Mouse (Mus musculus) MEL (cell line): ENCODE measurements around the gene Gpcpd1. TPM values are rescaled to one million over a fixed set of nuclear protein-coding genes. Genes with fewer than 3 reads are reported as not detected.

ENCODE experiments used
- DNase-seq: peaks from one replicate; pipeline ENCODE4 v3.0.0; 2011; ENCODE audit warnings: low read depth, low spot score
- H3K27ac ChIP-seq: 2 replicates; pipeline ENCODE4 v1.5.1; 2012; ENCODE audit warnings: low read depth, mild to moderate bottlenecking, control low read depth, low read length, moderate library complexity; ENCODE audit not compliant: control insufficient read depth
- H3K27me3 ChIP-seq, 2 experiments: fragments of 150-350 bp in 1 of 2; sonication (generic) in 1 of 2; 2 replicates each; pipeline ENCODE4 v1.6.1; 2012; ENCODE audit warnings: low read length in 2 of 2, mild to moderate bottlenecking in 2 of 2, improper control_type of control experiment in 1 of 2, moderate library complexity in 1 of 2; ENCODE audit not compliant: insufficient read depth in 2 of 2, control insufficient read depth in 1 of 2
- H3K36me3 ChIP-seq, 2 experiments: 2 replicates each; pipeline ENCODE4 v1.6.1; 2012 to 2014; ENCODE audit warnings: low read length in 2 of 2, improper control_type of control experiment in 1 of 2, inconsistent platforms in 1 of 2, mild to moderate bottlenecking in 1 of 2; ENCODE audit not compliant: insufficient read depth in 2 of 2, control insufficient read depth in 1 of 2
- H3K4me1 ChIP-seq, 2 experiments: fragments of 150-350 bp in 1 of 2; sonication (generic) in 1 of 2; 2 replicates each; pipeline ENCODE4 v1.6.1; 2012; ENCODE audit warnings: low read length in 2 of 2, improper control_type of control experiment in 1 of 2, mild to moderate bottlenecking in 1 of 2; ENCODE audit not compliant: insufficient read depth in 2 of 2, control insufficient read depth in 1 of 2
- H3K4me3 ChIP-seq, 2 experiments: fragments of 150-350 bp in 1 of 2; sonication (generic) in 1 of 2; 2 replicates each; pipeline ENCODE4 v1.5.1; 2012; ENCODE audit warnings: low read depth in 2 of 2, low read length in 2 of 2, mild to moderate bottlenecking in 2 of 2, moderate library complexity in 2 of 2, control low read depth in 1 of 2, improper control_type of control experiment in 1 of 2; ENCODE audit not compliant: control insufficient read depth in 1 of 2, insufficient read depth in 1 of 2
- H3K79me2 ChIP-seq: 2 replicates; pipeline ENCODE4 v1.6.1; 2012; ENCODE audit warnings: mild to moderate bottlenecking, low read length, moderate library complexity; ENCODE audit not compliant: control insufficient read depth, poor library complexity, insufficient read depth
- H3K9ac ChIP-seq: 2 replicates; pipeline ENCODE4 v1.6.1; 2012; ENCODE audit warnings: low read depth, mild to moderate bottlenecking, control low read depth, low read length, moderate library complexity; ENCODE audit not compliant: control insufficient read depth, poor library complexity, severe bottlenecking
- H3K9me3 ChIP-seq: fragments of 150-350 bp; sonication (generic); replicated peaks from 2 replicates; pipeline ENCODE4 v1.6.1; 2012; ENCODE audit warnings: mild to moderate bottlenecking, low read length, improper control_type of control experiment, moderate library complexity; ENCODE audit not compliant: insufficient read depth
- BHLHE40 ChIP-seq: IDR thresholded peaks from 2 replicates; pipeline ENCODE4 v1.6.1; 2012; ENCODE audit warnings: low read depth, mild to moderate bottlenecking, inconsistent platforms, low read length, improper control_type of control experiment, borderline replicate concordance
- CHD1 ChIP-seq: IDR thresholded peaks from 2 replicates; pipeline ENCODE4 v1.6.1; 2012; ENCODE audit warnings: low read depth, mild to moderate bottlenecking, inconsistent platforms, low read length, improper control_type of control experiment
- CHD2 ChIP-seq: IDR thresholded peaks from 2 replicates; pipeline ENCODE4 v1.6.1; 2011; ENCODE audit warnings: low read length, improper control_type of control experiment
- CTCF ChIP-seq, 3 experiments: IDR thresholded peaks in 2 of 3; conservative IDR thresholded peaks in 1 of 3; 2 replicates each; pipeline ENCODE4 v1.5.1; 2011 to 2012; ENCODE audit warnings: low read length in 3 of 3, low read depth in 2 of 3, mild to moderate bottlenecking in 2 of 3, improper control_type of control experiment in 1 of 3, inconsistent platforms in 1 of 3, mixed read lengths in 1 of 3, moderate library complexity in 1 of 3; ENCODE audit not compliant: control insufficient read depth in 1 of 3, insufficient read depth in 1 of 3, poor library complexity in 1 of 3, severe bottlenecking in 1 of 3
- E2F4 ChIP-seq: IDR thresholded peaks from 2 replicates; pipeline ENCODE4 v1.6.1; 2011; ENCODE audit warnings: low read depth, low read length, improper control_type of control experiment, borderline replicate concordance
- ELF1 ChIP-seq: IDR thresholded peaks from 2 replicates; pipeline ENCODE4 v1.6.1; 2014; ENCODE audit warnings: low read depth, mild to moderate bottlenecking, inconsistent platforms, low read length, improper control_type of control experiment, moderate library complexity
- EP300 ChIP-seq, 2 experiments: IDR thresholded peaks; 2 replicates each; pipeline ENCODE4 v1.6.1; 2011; ENCODE audit warnings: improper control_type of control experiment in 2 of 2, low read length in 2 of 2, low read depth in 1 of 2, mild to moderate bottlenecking in 1 of 2
- ETS1 ChIP-seq: IDR thresholded peaks from 2 replicates; pipeline ENCODE4 v1.6.1; 2012; ENCODE audit warnings: low read depth, mild to moderate bottlenecking, inconsistent platforms, low read length, improper control_type of control experiment, moderate library complexity
- GABPA ChIP-seq: IDR thresholded peaks from 2 replicates; pipeline ENCODE4 v1.6.1; 2012; ENCODE audit warnings: low read depth, mild to moderate bottlenecking, inconsistent platforms, low read length, improper control_type of control experiment, moderate library complexity
- GATA1 ChIP-seq: IDR thresholded peaks from 2 replicates; pipeline ENCODE4 v1.6.1; 2011; ENCODE audit warnings: low read depth, low read length, improper control_type of control experiment
- HCFC1 ChIP-seq: IDR thresholded peaks from 2 replicates; pipeline ENCODE4 v1.6.1; 2012; ENCODE audit warnings: low read depth, mild to moderate bottlenecking, inconsistent platforms, low read length, improper control_type of control experiment, moderate library complexity
- JUND ChIP-seq: IDR thresholded peaks from 2 replicates; pipeline ENCODE4 v1.6.1; 2011; ENCODE audit warnings: low read depth, mild to moderate bottlenecking, improper control_type of control experiment, low read length
- KAT2A ChIP-seq: conservative IDR thresholded peaks from 2 replicates; pipeline ENCODE4 v1.6.1; 2012; ENCODE audit warnings: low read depth, low read length, improper control_type of control experiment, inconsistent platforms
- MAFK ChIP-seq: IDR thresholded peaks from 2 replicates; pipeline ENCODE4 v1.6.1; 2011; ENCODE audit warnings: low read depth, mild to moderate bottlenecking, low read length, improper control_type of control experiment, borderline replicate concordance
- MAX ChIP-seq: IDR thresholded peaks from 2 replicates; pipeline ENCODE4 v1.6.1; 2011; ENCODE audit warnings: low read length, improper control_type of control experiment
- MAZ ChIP-seq: IDR thresholded peaks from 2 replicates; pipeline ENCODE4 v1.6.1; 2012; ENCODE audit warnings: low read depth, mild to moderate bottlenecking, inconsistent platforms, low read length, improper control_type of control experiment
- MEF2A ChIP-seq: IDR thresholded peaks from 2 replicates; pipeline ENCODE4 v1.6.1; 2014; ENCODE audit warnings: low read depth, mild to moderate bottlenecking, inconsistent platforms, low read length, improper control_type of control experiment; ENCODE audit not compliant: poor library complexity, insufficient replicate concordance, severe bottlenecking; ENCODE audit errors: extremely low read depth
- MXI1 ChIP-seq: IDR thresholded peaks from 2 replicates; pipeline ENCODE4 v1.6.1; 2011; ENCODE audit warnings: mild to moderate bottlenecking, low read depth, low read length, improper control_type of control experiment
- MYB ChIP-seq: IDR thresholded peaks from 2 replicates; pipeline ENCODE4 v1.6.1; 2011; ENCODE audit warnings: mild to moderate bottlenecking, low read depth, low read length, improper control_type of control experiment
- MYC ChIP-seq: IDR thresholded peaks from 2 replicates; pipeline ENCODE4 v1.6.1; 2011; ENCODE audit warnings: low read depth, mild to moderate bottlenecking, low read length, improper control_type of control experiment, moderate library complexity
- NELFE ChIP-seq: IDR thresholded peaks from 2 replicates; pipeline ENCODE4 v1.6.1; 2011; ENCODE audit warnings: low read depth, low read length, improper control_type of control experiment
- NRF1 ChIP-seq: IDR thresholded peaks from 2 replicates; pipeline ENCODE4 v1.6.1; 2014; ENCODE audit warnings: low read depth, mild to moderate bottlenecking, inconsistent platforms, low read length, improper control_type of control experiment, moderate library complexity; ENCODE audit not compliant: poor library complexity, insufficient read depth, severe bottlenecking
- POLR2A ChIP-seq, 2 experiments: IDR thresholded peaks; 2 replicates each; pipeline ENCODE4 v1.6.1; 2011 to 2012; ENCODE audit warnings: low read length in 2 of 2, mild to moderate bottlenecking in 2 of 2, control low read depth in 1 of 2, improper control_type of control experiment in 1 of 2, low read depth in 1 of 2, moderate library complexity in 1 of 2; ENCODE audit not compliant: control insufficient read depth in 1 of 2, insufficient read depth in 1 of 2, poor library complexity in 1 of 2
- POLR2AphosphoS2 ChIP-seq: IDR thresholded peaks from 2 replicates; pipeline ENCODE4 v1.6.1; 2011; ENCODE audit warnings: low read length, improper control_type of control experiment
- POLR2AphosphoS5 ChIP-seq: IDR thresholded peaks from 2 replicates; pipeline ENCODE4 v1.6.1; 2012; ENCODE audit warnings: low read depth, borderline replicate concordance, mild to moderate bottlenecking, inconsistent platforms, low read length, moderate library complexity, mixed read lengths
- RCOR1 ChIP-seq: IDR thresholded peaks from 2 replicates; pipeline ENCODE4 v1.6.1; 2012; ENCODE audit warnings: low read depth, mild to moderate bottlenecking, inconsistent platforms, low read length, improper control_type of control experiment
- SIN3A ChIP-seq: IDR thresholded peaks from 2 replicates; pipeline ENCODE4 v1.6.1; 2012; ENCODE audit warnings: low read length, improper control_type of control experiment, inconsistent platforms
- SMC3 ChIP-seq: IDR thresholded peaks from 2 replicates; pipeline ENCODE4 v1.6.1; 2011; ENCODE audit warnings: low read depth, low read length, improper control_type of control experiment
- TAL1 ChIP-seq: IDR thresholded peaks from 2 replicates; pipeline ENCODE4 v1.6.1; 2012; ENCODE audit warnings: mild to moderate bottlenecking, inconsistent platforms, low read length, moderate library complexity, mixed read lengths
- TBP ChIP-seq: IDR thresholded peaks from 2 replicates; pipeline ENCODE4 v1.8.0; 2011; ENCODE audit warnings: low read depth, low read length, improper control_type of control experiment
- TCF12 ChIP-seq: IDR thresholded peaks from 2 replicates; pipeline ENCODE4 v1.6.1; 2014; ENCODE audit warnings: low read depth, mild to moderate bottlenecking, inconsistent platforms, low read length, improper control_type of control experiment, moderate library complexity
- UBTF ChIP-seq: IDR thresholded peaks from 2 replicates; pipeline ENCODE4 v1.6.1; 2012; ENCODE audit warnings: low read depth, mild to moderate bottlenecking, inconsistent platforms, low read length, improper control_type of control experiment, moderate library complexity, borderline replicate concordance; ENCODE audit not compliant: insufficient read depth
- USF1 ChIP-seq: IDR thresholded peaks from 2 replicates; pipeline ENCODE4 v1.6.1; 2014; ENCODE audit warnings: low read depth, mild to moderate bottlenecking, inconsistent platforms, low read length, improper control_type of control experiment, moderate library complexity
- USF2 ChIP-seq, 2 experiments: IDR thresholded peaks; 2 replicates each; pipeline ENCODE4 v1.6.1; 2011 to 2012; ENCODE audit warnings: improper control_type of control experiment in 2 of 2, low read length in 2 of 2, borderline replicate concordance in 1 of 2, inconsistent platforms in 1 of 2, low read depth in 1 of 2, mild to moderate bottlenecking in 1 of 2; ENCODE audit not compliant: insufficient read depth in 1 of 2
- ZC3H11A ChIP-seq: IDR thresholded peaks from 2 replicates; pipeline ENCODE4 v1.6.1; 2012; ENCODE audit warnings: low read depth, mild to moderate bottlenecking, inconsistent platforms, low read length, improper control_type of control experiment
- ZKSCAN1 ChIP-seq: IDR thresholded peaks from 2 replicates; pipeline ENCODE4 v1.6.1; 2012; ENCODE audit warnings: low read depth, mild to moderate bottlenecking, inconsistent platforms, low read length, improper control_type of control experiment, moderate library complexity
- ZMIZ1 ChIP-seq: IDR thresholded peaks from 2 replicates; pipeline ENCODE4 v1.6.1; 2012; ENCODE audit warnings: low read depth, mild to moderate bottlenecking, inconsistent platforms, low read length, improper control_type of control experiment, moderate library complexity
- ZNF384 ChIP-seq: IDR thresholded peaks from 2 replicates; pipeline ENCODE4 v1.6.1; 2012; ENCODE audit warnings: low read depth, mild to moderate bottlenecking, inconsistent platforms, low read length, improper control_type of control experiment
- polyA plus RNA-seq, 2 experiments: library from polyadenylated mRNA; stranded (reverse) in 1 of 2; unstranded in 1 of 2; fragments of >175 nt in 1 of 2; fragments of >200 nt in 1 of 2; gene quantifications; 2 replicates each; pipeline versions ENCODE4 v1.2.1 to v1.2.4; 2012; ENCODE audit warnings: low replicate concordance in 2 of 2, low read depth in 1 of 2; ENCODE audit not compliant: insufficient read length in 2 of 2, insufficient read depth in 1 of 2, missing spikeins in 1 of 2
- total RNA-seq: library from RNA; depleted of rRNA; stranded (reverse); fragments of 300-350 nt; gene quantifications from 2 replicates; pipeline ENCODE4 v1.2.3, GENCODE M21; 2012

Gpcpd1 gene
- total and polyA plus RNA-seq, 3 experiments: 2.9 to 4.5 TPM; not detected in 1

DNA sequence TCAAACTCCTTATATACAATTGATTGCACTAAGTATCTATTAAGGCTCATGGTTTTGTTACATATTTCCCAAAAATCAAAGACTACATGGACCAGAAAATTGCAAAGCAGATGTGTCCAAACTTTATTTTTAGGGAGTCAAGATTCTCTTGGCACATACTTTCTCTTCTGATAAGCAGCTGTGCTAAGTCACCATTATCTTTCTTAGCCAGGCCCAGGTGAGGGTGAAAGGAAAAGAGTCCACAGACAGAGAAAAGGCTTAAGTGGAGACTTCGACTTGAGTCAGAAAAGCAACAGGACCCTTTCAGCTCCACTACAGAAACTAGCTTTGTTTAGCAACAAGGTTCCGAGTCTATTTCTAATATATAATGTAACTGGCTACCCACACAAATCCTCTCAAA, 14.2 kb downstream of the Gpcpd1 start:
- no peak overlapping the region for H3K9ac ChIP-seq
- no peak overlapping the region for H3K27ac ChIP-seq
- H3K27me3 ChIP-seq: no peaks in the 10 kb centered on the region
- H3K4me3 ChIP-seq: no peak overlapping the region
- H3K9me3 ChIP-seq: no peaks in the 10 kb centered on the region
- DNase-seq: peak; percentile 46
- peaks cover 5 to 15% of the 10 kb centered on the region in 2 experiments for H3K4me1 ChIP-seq
- peaks cover 0 to 16% of the 10 kb centered on the region in 2 experiments; a peak in 2 of 4 replicates for H3K36me3 ChIP-seq
- peaks cover 9% of the 10 kb centered on the region; the same call in 1 of the 2 replicates for H3K79me2 ChIP-seq
- peak; percentile 81 for TF ChIP-seq GATA1
- peak; percentile 95 for TF ChIP-seq TCF12
- no peak for TF ChIP-seq MYC
- TF ChIP-seq TAL1: peak; percentile 87
- no peak for TF ChIP-seq KAT2A
- no peak for TF ChIP-seq MYB
- no peak for TF ChIP-seq MXI1
- no peak for TF ChIP-seq USF1
- TF ChIP-seq ZKSCAN1: no peak
- no peak for TF ChIP-seq ZMIZ1
- TF ChIP-seq SMC3: no peak
- TF ChIP-seq ZC3H11A: no peak
- TF ChIP-seq BHLHE40: peak; percentile 31; the same call in 1 of the 2 replicates
- no peak for TF ChIP-seq CHD1
- TF ChIP-seq MAX: no peak
- TF ChIP-seq HCFC1: no peak
- no peak for TF ChIP-seq SIN3A
- TF ChIP-seq GABPA: no peak
- no peak for TF ChIP-seq TBP
- TF ChIP-seq RCOR1: peak; percentile 86
- TF ChIP-seq POLR2A (IDR thresholded peaks at IDR 0.05; ENCODE audit: control insufficient read depth in 1 of 2, insufficient read depth in 1 of 2, low read depth in 1 of 2, low read length in 2 of 2, poor library complexity in 1 of 2): no peak
- no peak for TF ChIP-seq POLR2AphosphoS5
- TF ChIP-seq JUND: no peak
- no peak for TF ChIP-seq UBTF
- peak; percentile 32; the same call in 1 of the 2 replicates for TF ChIP-seq ZNF384
- no peak for TF ChIP-seq NELFE
- TF ChIP-seq EP300 (IDR thresholded peaks at IDR 0.05; ENCODE audit: low read depth in 1 of 2, low read length in 2 of 2): peak; percentile 74 to 79
- TF ChIP-seq MAFK: no peak
- no peak for TF ChIP-seq CTCF (IDR thresholded peaks at IDR 0.05 in 2 of 3, conservative IDR thresholded peaks at IDR 0.05 in 1 of 3; ENCODE audit: control insufficient read depth in 1 of 3, insufficient read depth in 1 of 3, low read depth in 2 of 3, low read length in 3 of 3, poor library complexity in 1 of 3, severe bottlenecking in 1 of 3)
- peak; percentile 66 for TF ChIP-seq ETS1
- TF ChIP-seq NRF1: no peak
- TF ChIP-seq USF2 (IDR thresholded peaks at IDR 0.05; ENCODE audit: borderline replicate concordance in 1 of 2, insufficient read depth in 1 of 2, low read depth in 1 of 2, low read length in 2 of 2): no peak
- no peak for TF ChIP-seq CHD2
- no peak for TF ChIP-seq MAZ
- no peak for TF ChIP-seq POLR2AphosphoS2
- no peak for TF ChIP-seq E2F4
- TF ChIP-seq ELF1: no peak
- 0 out of 2 replicates have a peak, but pooled peaks have one; percentile 46 for TF ChIP-seq MEF2A
